Mouse (Mus musculus): Measurements from ENCODE around the gene Epb41l4b.

The Epb41l4b gene

GRCm38 (mm10) chr4:57143026-57143937, at the start of gene Epb41l4b:
Gene Epb41l4b, minus strand, starts transcription at chr4:57143437.
- peak; percentile 62 for DNase-seq (ENCODE audit: low spot score)

GRCm38 (mm10) chr4:57191543-57192283, 48.5 kb upstream of the Epb41l4b start:
- no peak for DNase-seq (ENCODE audit: low spot score)

- DNase-seq (ENCODE audit: low spot score): no peak
Measured at GRCm38 (mm10) chr4:57189881-57190280, 46.6 kb upstream of the Epb41l4b start.

- DNase-seq (ENCODE audit: low spot score): no peak
Measured at GRCm38 (mm10) chr4:57186035-57186434, 42.8 kb upstream of the Epb41l4b start.

- no peak for DNase-seq (ENCODE audit: low spot score)
Measured at GRCm38 (mm10) chr4:57185462-57185861, 42.2 kb upstream of the Epb41l4b start.

GRCm38 (mm10) chr4:57183493-57183892, 40.3 kb upstream of the Epb41l4b start:
- no peak for DNase-seq (ENCODE audit: low spot score)

GRCm38 (mm10) chr4:57181538-57181937, 38.3 kb upstream of the Epb41l4b start:
- DNase-seq (ENCODE audit: low spot score): no peak

- DNase-seq (ENCODE audit: low spot score): no peak
Measured at GRCm38 (mm10) chr4:57178881-57179280, 35.6 kb upstream of the Epb41l4b start.

GRCm38 (mm10) chr4:57175329-57175728, 32.1 kb upstream of the Epb41l4b start:
- no peak for DNase-seq (ENCODE audit: low spot score)

- no peak for DNase-seq (ENCODE audit: low spot score)
Measured at GRCm38 (mm10) chr4:57172861-57173260, 29.6 kb upstream of the Epb41l4b start.

- no peak for DNase-seq (ENCODE audit: low spot score)
Measured at GRCm38 (mm10) chr4:57171817-57172216, 28.6 kb upstream of the Epb41l4b start.

- DNase-seq (ENCODE audit: low spot score): no peak
Measured at GRCm38 (mm10) chr4:57168680-57169079, 25.4 kb upstream of the Epb41l4b start.

- no peak for DNase-seq (ENCODE audit: low spot score)
Measured at GRCm38 (mm10) chr4:57168277-57168676, 25.0 kb upstream of the Epb41l4b start.

GRCm38 (mm10) chr4:57166922-57167870, 24.0 kb upstream of the Epb41l4b start:
- DNase-seq (ENCODE audit: low spot score): peak; percentile 26

GRCm38 (mm10) chr4:57165654-57166053, 22.4 kb upstream of the Epb41l4b start:
- DNase-seq (ENCODE audit: low spot score): no peak

- DNase-seq (ENCODE audit: low spot score): no peak
Measured at GRCm38 (mm10) chr4:57164578-57165210, 21.5 kb upstream of the Epb41l4b start.

- DNase-seq (ENCODE audit: low spot score): no peak
Measured at GRCm38 (mm10) chr4:57162789-57163722, 19.8 kb upstream of the Epb41l4b start.

- no peak for DNase-seq (ENCODE audit: low spot score)
Measured at GRCm38 (mm10) chr4:57160571-57160970, 17.3 kb upstream of the Epb41l4b start.

GRCm38 (mm10) chr4:57156549-57157169, 13.4 kb upstream of the Epb41l4b start:
- DNase-seq (ENCODE audit: low spot score): no peak

GRCm38 (mm10) chr4:57153838-57154237, 10.6 kb upstream of the Epb41l4b start:
- DNase-seq (ENCODE audit: low spot score): no peak

Data from ovary, adult 18-20 months (tissue).